Mouse (Mus musculus): ENCODE measurements around the gene Tubb5.

DNA sequence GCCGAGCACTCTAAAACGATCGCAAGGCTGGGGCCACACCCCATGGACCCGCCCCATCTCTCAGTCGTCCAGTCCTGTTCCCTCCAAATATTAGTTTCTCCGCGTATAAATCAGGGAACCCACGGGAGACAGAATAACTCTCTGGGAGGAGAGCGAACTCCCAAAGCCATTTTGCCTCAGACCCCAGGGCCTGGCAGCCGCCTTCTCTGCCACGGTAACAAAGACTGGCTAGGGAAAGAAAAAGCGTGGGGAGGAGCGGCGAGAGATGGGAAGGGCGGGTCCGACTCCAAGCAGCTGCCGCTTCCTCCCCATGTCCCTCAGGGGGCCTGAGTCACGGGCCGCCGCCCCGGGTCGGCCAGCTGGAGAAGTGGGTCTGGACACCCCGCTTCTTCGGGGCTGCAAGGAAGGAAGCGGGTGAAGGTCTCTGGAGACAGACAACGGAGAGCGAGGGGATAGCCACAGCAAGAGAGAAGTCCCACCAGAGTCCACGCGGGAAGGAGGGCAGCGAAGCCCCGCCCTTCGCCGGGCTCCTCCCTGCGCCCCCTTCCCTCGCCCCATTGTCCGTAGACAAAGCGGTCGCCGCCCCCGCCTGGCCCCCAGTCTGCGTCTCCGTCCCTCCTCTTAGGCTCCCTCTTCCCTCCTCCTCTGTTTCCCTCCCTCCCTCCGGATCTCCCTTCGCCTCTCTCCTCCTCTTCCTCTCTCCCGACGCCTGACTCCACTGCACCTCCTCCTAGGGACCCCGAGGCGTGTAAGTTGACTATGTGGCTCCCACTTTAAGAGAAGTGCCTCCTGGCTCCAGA, 27.6 kb upstream of the Tubb5 start, which contains the start of gene Ppp1r18:
- no peak for TF ChIP-seq TAL1 (IDR thresholded peaks at IDR 0.05; ENCODE audit: low read length)
- no peak for TF ChIP-seq GATA1 (IDR thresholded peaks at IDR 0.05; ENCODE audit: low read length)
